Mouse (Mus musculus) embryonic facial prominence, embryonic 13.5 days (tissue): ENCODE data around the gene Ldb3. TPM values are rescaled to one million over a fixed set of nuclear protein-coding genes. Genes with fewer than 3 reads are reported as not detected.

Experiments
- ATAC-seq: fragments of 200-750 bp; cut with Nextera tagmentation; 2 replicates; pipeline ENCODE4 v1.8.0; 2017; ENCODE audit warnings: low read depth; ENCODE audit not compliant: insufficient number of reproducible peaks, insufficient read depth, low FRiP score, low TSS enrichment
- H3K27ac ChIP-seq: fragments of 300-500 bp; sonication (generic); 2 replicates; pipeline ENCODE4 v1.5.1; 2015; ENCODE audit warnings: moderate library complexity, mild to moderate bottlenecking, inconsistent platforms
- H3K27me3 ChIP-seq: fragments of 300-500 bp; sonication (generic); 2 replicates; pipeline ENCODE4 v1.6.1; 2015; ENCODE audit warnings: mild to moderate bottlenecking, inconsistent platforms
- H3K36me3 ChIP-seq: fragments of 300-500 bp; sonication (generic); 2 replicates; pipeline ENCODE4 v1.6.1; 2015; ENCODE audit warnings: mild to moderate bottlenecking, inconsistent platforms
- H3K4me1 ChIP-seq: fragments of 300-500 bp; sonication (generic); 2 replicates; pipeline ENCODE4 v1.6.1; 2015; ENCODE audit warnings: inconsistent platforms
- H3K4me2 ChIP-seq: fragments of 300-500 bp; sonication (generic); 2 replicates; pipeline ENCODE4 v1.6.1; 2015; ENCODE audit warnings: moderate library complexity, mild to moderate bottlenecking, inconsistent platforms
- H3K4me3 ChIP-seq: fragments of 300-500 bp; sonication (generic); 2 replicates; pipeline ENCODE4 v1.5.1; 2015; ENCODE audit warnings: mild to moderate bottlenecking, inconsistent platforms
- H3K9ac ChIP-seq: fragments of 300-500 bp; sonication (generic); 2 replicates; pipeline ENCODE4 v1.6.1; 2015; ENCODE audit warnings: mild to moderate bottlenecking, inconsistent platforms
- H3K9me3 ChIP-seq: fragments of 300-500 bp; sonication (generic); 2 replicates; pipeline ENCODE4 v1.6.1; 2016; ENCODE audit warnings: inconsistent platforms
- WGBS: fragments of 180-500 bp; shearing (Covaris S2); methylation state at CpG from one replicate; pipeline ENCODE4 v1.1.7; 2015; ENCODE audit warnings: mixed read lengths; 5-methylcytosine and 5-hydroxymethylcytosine counted together
- polyA plus RNA-seq: library from polyadenylated mRNA; unstranded; fragments of >200 nt; fragmentation: Nextera tagmentation; extraction: Ambion mirVana; gene quantifications from 2 replicates; pipeline ENCODE4 v1.2.1, GENCODE M21; 2015

The Ldb3 gene
- polyA plus RNA-seq, 1 experiment from 2014 or later = 0.76 TPM

GRCm38 (mm10) chr14:34589185-34589713 lies 767 bp upstream of the Ldb3 start:
- Histone ChIP-seq H3K4me3 (no peak overlapping the region), H3K4me2 (no peak overlapping the region), H3K4me1 (peaks cover 9% of the 10 kb centered on the region), H3K9me3 (no peaks in the 10 kb centered on the region), H3K27ac (no peak overlapping the region), H3K36me3 (no peaks in the 10 kb centered on the region), H3K27me3 (0 out of 2 replicates have a peak, but pooled peaks cover 2% of the 10 kb centered on the region), H3K9ac (no peak overlapping the region)
- 88% methylated on average over 8 of the region's 8 CpGs for WGBS
- no peak for ATAC-seq

DNA sequence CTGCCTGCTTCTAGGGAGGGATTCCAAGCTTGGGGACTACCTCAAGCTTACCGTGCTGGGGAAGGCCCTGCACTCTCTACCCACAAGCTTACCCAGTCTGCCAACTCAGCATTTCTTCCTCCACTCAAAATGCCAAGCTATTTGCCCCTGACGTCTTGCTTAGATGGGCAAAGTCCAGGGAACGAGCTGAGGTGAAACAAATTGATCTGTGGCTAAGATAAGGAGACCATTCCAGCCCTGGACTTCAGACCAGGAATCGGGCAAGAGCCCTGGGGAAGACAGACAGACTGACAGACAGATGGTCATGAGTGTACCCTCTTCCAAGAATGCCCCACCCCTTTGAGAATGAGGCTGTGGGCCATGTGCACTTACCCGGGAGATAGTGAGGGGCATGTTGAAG lies 477 bp downstream of the Ldb3 start:
- no peak overlapping the region for H3K4me3 ChIP-seq
- H3K4me1 ChIP-seq = peaks cover 9% of the 10 kb centered on the region
- H3K27ac ChIP-seq = no peak overlapping the region
- no peaks in the 10 kb centered on the region for H3K36me3 ChIP-seq
- no peak overlapping the region for H3K4me2 ChIP-seq
- H3K27me3 ChIP-seq = 0 out of 2 replicates have a peak, but pooled peaks cover 2% of the 10 kb centered on the region
- H3K9ac ChIP-seq = no peak overlapping the region
- ATAC-seq = no peak
- WGBS = 64% methylated on average over 5 of the region's 5 CpGs
- no peaks in the 10 kb centered on the region for H3K9me3 ChIP-seq

- H3K9ac ChIP-seq = no peak overlapping the region
- ATAC-seq = no peak
- H3K27me3 ChIP-seq = 0 out of 2 replicates have a peak, but pooled peaks cover 2% of the 10 kb centered on the region
- H3K4me2 ChIP-seq = no peak overlapping the region
- 78% methylated on average over 3 of the region's 3 CpGs for WGBS
- no peaks in the 10 kb centered on the region for H3K36me3 ChIP-seq
- peaks cover 4% of the 10 kb centered on the region for H3K4me1 ChIP-seq
- no peak overlapping the region for H3K4me3 ChIP-seq
- no peak overlapping the region; the same call in 1 of the 2 replicates for H3K27ac ChIP-seq
- H3K9me3 ChIP-seq = no peaks in the 10 kb centered on the region
Observed at GRCm38 (mm10) chr14:34586871-34587270, 1.6 kb downstream of the Ldb3 start.

DNA sequence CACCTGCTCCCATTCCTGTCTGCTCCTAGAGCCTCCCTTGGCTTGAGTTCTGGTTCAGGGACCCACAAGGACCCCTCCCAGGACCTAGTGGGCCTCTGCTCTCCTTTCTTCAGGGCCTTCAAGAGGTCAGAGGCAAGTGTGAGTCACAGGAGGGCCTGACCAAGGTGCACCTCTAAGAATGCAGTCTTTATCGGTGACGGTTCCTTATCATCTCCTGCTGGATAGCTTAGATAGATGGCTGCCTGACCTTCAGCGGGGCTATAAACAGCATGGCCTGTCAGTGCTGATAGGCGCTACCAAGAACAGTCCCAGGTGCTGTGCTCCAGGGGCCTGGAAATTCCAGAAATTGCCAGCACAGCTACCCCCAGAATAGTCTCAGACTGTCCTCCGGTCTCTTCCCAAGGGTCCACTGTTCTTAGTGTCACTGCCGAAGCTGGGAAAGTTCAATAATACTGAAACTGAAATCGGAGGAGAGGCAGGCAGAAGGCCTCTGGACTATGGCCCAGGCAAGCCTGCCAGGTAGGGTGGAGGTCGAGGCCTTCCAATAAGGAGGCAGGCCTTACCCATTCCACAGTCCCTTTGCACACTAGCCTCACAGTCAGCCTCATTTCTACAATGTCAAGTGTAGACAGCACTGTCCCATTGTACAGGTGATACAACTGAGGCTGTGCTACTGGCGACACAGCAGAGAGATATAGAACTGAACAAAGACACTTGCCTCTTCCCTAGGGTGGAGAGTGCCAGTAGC lies 3.0 kb downstream of the Ldb3 start:
- Histone ChIP-seq H3K4me3 (no peak overlapping the region), H3K27me3 (0 out of 2 replicates have a peak, but pooled peaks cover 2% of the 10 kb centered on the region), H3K4me2 (no peak overlapping the region), H3K4me1 (no peaks in the 10 kb centered on the region), H3K9me3 (no peaks in the 10 kb centered on the region), H3K9ac (no peak overlapping the region), H3K27ac (no peak overlapping the region), H3K36me3 (no peaks in the 10 kb centered on the region)
- WGBS = 89% methylated on average over 9 of the region's 9 CpGs
- no peak for ATAC-seq

DNA sequence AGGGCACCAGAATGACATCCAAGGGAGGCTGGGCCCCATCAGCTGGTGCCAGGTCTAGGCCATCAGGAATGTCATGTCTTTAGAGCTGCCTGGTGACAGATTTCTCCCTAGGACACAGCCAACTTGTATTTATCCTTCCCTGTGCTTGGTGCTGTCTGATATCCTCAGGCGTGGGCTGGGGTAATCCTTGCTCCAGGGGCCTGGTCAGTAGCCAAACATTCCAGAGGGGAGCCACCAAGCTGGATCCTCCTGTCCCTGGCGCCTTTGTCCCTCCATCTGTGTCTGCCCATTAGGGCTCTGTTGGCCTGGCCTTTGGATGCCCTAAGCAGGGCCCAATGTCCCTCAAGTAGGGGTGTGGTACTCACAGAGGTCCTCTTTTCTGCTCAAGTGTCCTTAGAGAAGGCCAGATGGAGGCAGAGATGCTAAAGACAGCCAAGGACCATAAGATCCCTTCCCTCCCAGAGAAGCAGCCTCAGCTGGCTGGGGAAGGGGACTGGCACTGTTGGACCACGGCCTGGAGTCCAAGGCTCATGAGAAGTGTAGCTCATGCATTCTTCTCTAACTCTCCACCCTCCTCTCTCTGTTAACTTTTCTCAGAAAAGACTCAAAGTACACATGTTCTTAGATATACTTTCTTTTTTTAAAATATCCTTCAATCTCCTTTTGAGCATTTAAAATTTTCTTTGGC lies 5.6 kb downstream of the Ldb3 start:
- 73% methylated on average over 3 of the region's 3 CpGs for WGBS
- H3K27me3 ChIP-seq = no peaks in the 10 kb centered on the region

DNA sequence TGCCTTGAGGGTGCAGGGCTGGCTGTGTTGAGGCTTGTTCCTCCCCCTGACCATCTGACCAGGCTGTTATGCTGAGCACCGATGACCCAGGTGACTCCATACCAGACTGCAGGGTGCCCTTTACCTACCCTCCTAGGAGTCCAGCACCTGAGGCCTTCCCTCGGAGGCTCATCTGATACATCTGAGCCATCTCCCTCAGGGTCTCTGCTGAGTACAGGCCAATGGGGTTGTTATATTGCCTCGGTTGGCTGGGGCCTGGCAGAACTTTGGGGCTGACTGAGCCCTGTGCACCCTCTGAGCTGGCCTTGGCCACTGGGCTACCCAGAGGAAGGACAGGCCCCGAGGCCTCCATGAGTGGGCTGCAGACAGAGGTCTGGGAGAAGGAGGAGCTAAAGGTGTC lies 11.6 kb downstream of the Ldb3 start:
- no peaks in the 10 kb centered on the region for H3K9me3 ChIP-seq
- H3K27me3 ChIP-seq = no peaks in the 10 kb centered on the region
- ATAC-seq = no peak
- H3K4me2 ChIP-seq = no peak overlapping the region
- H3K27ac ChIP-seq = no peak overlapping the region
- H3K9ac ChIP-seq = no peak overlapping the region
- H3K4me1 ChIP-seq = peaks cover 5% of the 10 kb centered on the region; the same call in 1 of the 2 replicates
- 64% methylated on average over 4 of the region's 4 CpGs for WGBS
- H3K36me3 ChIP-seq = no peaks in the 10 kb centered on the region
- no peak overlapping the region for H3K4me3 ChIP-seq

More for the DNA sequence above, 5.6 kb downstream of the Ldb3 start:
- no peak overlapping the region for H3K9ac ChIP-seq
- H3K4me2 ChIP-seq = no peak overlapping the region
- no peak for ATAC-seq
- no peak overlapping the region for H3K4me3 ChIP-seq
- no peak overlapping the region for H3K27ac ChIP-seq
- H3K4me1 ChIP-seq = no peaks in the 10 kb centered on the region
- H3K9me3 ChIP-seq = no peaks in the 10 kb centered on the region
- H3K36me3 ChIP-seq = no peaks in the 10 kb centered on the region

- Histone ChIP-seq H3K4me3 (no peak overlapping the region), H3K27me3 (peaks cover 9% of the 10 kb centered on the region; the same call in 1 of the 2 replicates), H3K4me1 (peaks cover 14% of the 10 kb centered on the region), H3K9me3 (no peaks in the 10 kb centered on the region), H3K36me3 (no peaks in the 10 kb centered on the region), H3K4me2 (no peak overlapping the region), H3K9ac (no peak overlapping the region), H3K27ac (no peak overlapping the region)
- no peak for ATAC-seq
- WGBS = 54% methylated on average over 2 of the region's 2 CpGs
Observed at GRCm38 (mm10) chr14:34574068-34574467, 14.4 kb downstream of the Ldb3 start.

DNA sequence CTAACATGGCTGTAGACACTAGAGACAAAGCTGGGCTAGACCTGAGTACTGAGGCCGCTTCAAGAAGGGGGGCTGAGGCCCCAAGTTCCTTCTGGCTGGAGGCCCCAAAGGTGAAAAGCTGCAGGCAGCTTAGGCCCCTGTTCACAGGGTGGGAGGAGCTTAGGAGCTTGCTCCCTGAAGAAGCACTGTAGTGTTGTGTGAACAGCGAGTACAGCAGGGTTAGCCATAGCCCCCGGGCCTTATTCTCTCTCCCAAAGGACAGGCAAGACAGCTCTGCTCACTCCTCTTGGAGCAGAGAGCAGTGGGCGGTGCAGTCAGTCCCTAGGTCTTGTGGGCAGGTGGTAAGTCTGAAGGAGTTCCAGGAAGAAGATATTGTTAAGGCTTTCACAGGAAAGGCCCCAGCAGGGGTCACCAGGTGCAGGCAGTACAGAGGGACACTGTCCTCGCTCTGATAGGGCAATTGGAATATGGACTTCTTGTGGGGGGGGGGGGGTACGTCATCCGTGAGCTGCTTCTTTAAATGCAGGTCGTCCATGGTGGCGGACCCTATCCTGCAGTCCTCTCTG lies 15.1 kb downstream of the Ldb3 start:
- no peak for ATAC-seq
- peaks cover 20% of the 10 kb centered on the region for H3K4me1 ChIP-seq
- H3K27me3 ChIP-seq = peaks cover 9% of the 10 kb centered on the region; the same call in 1 of the 2 replicates
- no peak overlapping the region for H3K4me2 ChIP-seq
- H3K9ac ChIP-seq = no peak overlapping the region
- no peaks in the 10 kb centered on the region for H3K9me3 ChIP-seq
- 59% methylated on average over 9 of the region's 9 CpGs for WGBS
- no peaks in the 10 kb centered on the region for H3K36me3 ChIP-seq
- H3K4me3 ChIP-seq = no peak overlapping the region
- H3K27ac ChIP-seq = no peak overlapping the region

- H3K4me2 ChIP-seq = no peak overlapping the region
- no peak overlapping the region for H3K27ac ChIP-seq
- no peaks in the 10 kb centered on the region for H3K36me3 ChIP-seq
- H3K9ac ChIP-seq = no peak overlapping the region
- no peak for ATAC-seq
- H3K4me3 ChIP-seq = no peak overlapping the region
- H3K27me3 ChIP-seq = peaks cover 9% of the 10 kb centered on the region; the same call in 1 of the 2 replicates
- 82% methylated on average over 17 of the region's 17 CpGs for WGBS
- H3K4me1 ChIP-seq = peaks cover 35% of the 10 kb centered on the region
- no peaks in the 10 kb centered on the region for H3K9me3 ChIP-seq
Observed at GRCm38 (mm10) chr14:34571610-34572387, 16.7 kb downstream of the Ldb3 start.

DNA sequence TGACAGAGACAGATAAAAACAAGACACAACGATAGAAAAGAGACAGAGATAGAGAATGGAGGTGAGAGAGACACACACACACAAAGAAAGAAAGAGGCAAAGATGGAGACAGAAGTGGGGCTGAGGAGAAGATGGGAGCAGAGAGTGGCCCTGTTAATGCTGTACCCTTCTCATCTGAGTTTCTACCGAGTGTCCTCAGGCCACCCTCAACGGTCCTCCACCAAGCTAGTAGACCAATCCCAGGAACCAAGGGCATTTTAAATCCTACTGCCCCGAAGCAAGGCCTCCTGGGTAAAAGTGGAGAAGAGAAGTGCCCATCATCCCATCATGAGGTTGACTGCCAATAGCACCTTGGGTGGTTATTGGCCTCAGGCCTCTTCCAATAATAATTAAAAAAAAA lies 17.6 kb downstream of the Ldb3 start:
- no peaks in the 10 kb centered on the region for H3K36me3 ChIP-seq
- H3K9ac ChIP-seq = no peak overlapping the region
- no peak overlapping the region for H3K27ac ChIP-seq
- peaks cover 39% of the 10 kb centered on the region for H3K4me1 ChIP-seq
- ATAC-seq = no peak
- no peak overlapping the region for H3K4me2 ChIP-seq
- 78% methylated on average over 4 of the region's 4 CpGs for WGBS
- no peaks in the 10 kb centered on the region for H3K9me3 ChIP-seq
- H3K27me3 ChIP-seq = peaks cover 9% of the 10 kb centered on the region; the same call in 1 of the 2 replicates
- H3K4me3 ChIP-seq = no peak overlapping the region

- Histone ChIP-seq H3K4me1 (peaks cover 45% of the 10 kb centered on the region), H3K36me3 (no peaks in the 10 kb centered on the region), H3K9ac (no peak overlapping the region), H3K4me3 (no peak overlapping the region), H3K27ac (no peak overlapping the region), H3K4me2 (peak overlapping the region; percentile 62), H3K27me3 (peaks cover 9% of the 10 kb centered on the region; the same call in 1 of the 2 replicates), H3K9me3 (no peaks in the 10 kb centered on the region)
- 0 out of 2 replicates have a peak, but pooled peaks have one; percentile 43 for ATAC-seq
- 3% methylated on average over 6 of the region's 6 CpGs for WGBS
Observed at GRCm38 (mm10) chr14:34570294-34570693, 18.2 kb downstream of the Ldb3 start.
